Mouse (Mus musculus): ENCODE results near the gene E130309D02Rik. TPM values are rescaled to one million over a fixed set of nuclear protein-coding genes. Genes with fewer than 3 reads are reported as not detected.
A peak's percentile ranks its signal among the peaks of the same experiment; 100 is the strongest.

The E130309D02Rik gene
- polyA plus RNA-seq, 1 experiment: 22.3 TPM

DNA sequence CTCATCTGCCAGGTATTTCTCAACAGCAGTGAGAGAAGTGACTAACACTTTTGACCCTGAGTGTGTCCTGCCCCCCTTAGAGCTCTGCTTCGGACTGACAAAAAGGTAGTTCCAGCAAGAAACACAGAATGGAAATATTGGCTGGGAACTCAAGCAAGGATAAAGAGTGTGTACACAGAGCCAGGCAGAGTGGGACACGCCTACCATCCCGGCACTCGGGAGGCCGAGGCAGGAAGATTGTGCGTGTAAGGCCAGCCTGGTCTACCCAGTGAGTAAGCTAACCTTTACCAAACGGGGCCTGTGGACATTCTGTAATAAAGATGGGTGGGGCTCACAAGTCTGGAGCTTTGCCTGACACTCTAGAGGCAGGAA is 19.9 kb upstream of the E130309D02Rik start:
- Histone ChIP-seq H3K36me3 (ENCODE audit: control insufficient read depth, insufficient read depth, low read length, poor library complexity, severe bottlenecking) (no peaks in the 10 kb centered on the region), H3K27me3 (ENCODE audit: control insufficient read depth, insufficient read depth, low read length, poor library complexity, severe bottlenecking) (no peaks in the 10 kb centered on the region), H3K9ac (ENCODE audit: low read depth, poor library complexity, severe bottlenecking) (no peak overlapping the region), H3K9me3 (replicated peaks; ENCODE audit: control insufficient read depth, insufficient read depth, low read length, poor library complexity, severe bottlenecking) (no peaks in the 10 kb centered on the region), H3K4me1 (ENCODE audit: control insufficient read depth, insufficient read depth, low read length) (no peaks in the 10 kb centered on the region), H3K4me3 (ENCODE audit: low read depth, low read length) (no peak overlapping the region), H3K27ac (ENCODE audit: insufficient read depth, low read length) (no peak overlapping the region)
- no peak for TF ChIP-seq POLR2A (IDR thresholded peaks at IDR 0.05; ENCODE audit: insufficient read depth, low read length)
- TF ChIP-seq CTCF (IDR thresholded peaks at IDR 0.05; ENCODE audit: low read depth, low read length): no peak
- TF ChIP-seq EP300 (IDR thresholded peaks at IDR 0.05; ENCODE audit: insufficient read depth, low read depth, low read length): no peak

GRCm38 (mm10) chr5:143334418-143335088 is 19.4 kb upstream of the E130309D02Rik start:
- TF ChIP-seq EP300 (IDR thresholded peaks at IDR 0.05; ENCODE audit: insufficient read depth, low read depth, low read length) (no peak), CTCF (IDR thresholded peaks at IDR 0.05; ENCODE audit: low read depth, low read length) (no peak), POLR2A (IDR thresholded peaks at IDR 0.05; ENCODE audit: insufficient read depth, low read length) (no peak)
- H3K27ac ChIP-seq (ENCODE audit: insufficient read depth, low read length): no peak overlapping the region
- no peaks in the 10 kb centered on the region for H3K27me3 ChIP-seq (ENCODE audit: control insufficient read depth, insufficient read depth, low read length, poor library complexity, severe bottlenecking)
- H3K4me1 ChIP-seq (ENCODE audit: control insufficient read depth, insufficient read depth, low read length): no peaks in the 10 kb centered on the region
- H3K4me3 ChIP-seq (ENCODE audit: low read depth, low read length): no peak overlapping the region
- no peaks in the 10 kb centered on the region for H3K36me3 ChIP-seq (ENCODE audit: control insufficient read depth, insufficient read depth, low read length, poor library complexity, severe bottlenecking)
- no peaks in the 10 kb centered on the region for H3K9me3 ChIP-seq (replicated peaks; ENCODE audit: control insufficient read depth, insufficient read depth, low read length, poor library complexity, severe bottlenecking)
- H3K9ac ChIP-seq (ENCODE audit: low read depth, poor library complexity, severe bottlenecking): no peak overlapping the region

DNA sequence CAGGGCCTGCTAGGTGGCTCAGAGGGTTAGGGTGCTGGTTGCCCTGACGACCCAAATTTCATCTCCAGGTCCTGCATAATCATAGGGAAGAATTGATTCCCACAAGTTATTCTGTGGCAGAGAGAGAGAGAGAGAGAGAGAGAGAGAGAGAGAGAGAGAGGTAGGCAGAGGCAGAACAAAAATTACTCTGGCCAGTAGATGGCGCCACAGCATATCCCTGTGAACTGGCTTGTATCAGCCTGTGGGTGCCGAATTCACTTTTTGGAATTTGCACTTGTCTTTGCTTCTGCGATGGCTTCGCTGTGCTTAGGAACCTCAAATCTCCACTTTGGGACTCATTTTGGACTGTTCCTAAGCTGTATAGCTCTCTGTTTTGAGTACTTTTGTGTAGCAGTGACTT is 18.7 kb upstream of the E130309D02Rik start:
- no peak overlapping the region for H3K27ac ChIP-seq (ENCODE audit: insufficient read depth, low read length)
- H3K4me1 ChIP-seq (ENCODE audit: control insufficient read depth, insufficient read depth, low read length): no peaks in the 10 kb centered on the region
- no peaks in the 10 kb centered on the region for H3K9me3 ChIP-seq (replicated peaks; ENCODE audit: control insufficient read depth, insufficient read depth, low read length, poor library complexity, severe bottlenecking)
- no peaks in the 10 kb centered on the region for H3K27me3 ChIP-seq (ENCODE audit: control insufficient read depth, insufficient read depth, low read length, poor library complexity, severe bottlenecking)
- no peaks in the 10 kb centered on the region for H3K36me3 ChIP-seq (ENCODE audit: control insufficient read depth, insufficient read depth, low read length, poor library complexity, severe bottlenecking)
- H3K9ac ChIP-seq (ENCODE audit: low read depth, poor library complexity, severe bottlenecking): no peak overlapping the region
- no peak overlapping the region for H3K4me3 ChIP-seq (ENCODE audit: low read depth, low read length)
- TF ChIP-seq CTCF (IDR thresholded peaks at IDR 0.05; ENCODE audit: low read depth, low read length): peak; percentile 66
- no peak for TF ChIP-seq EP300 (IDR thresholded peaks at IDR 0.05; ENCODE audit: insufficient read depth, low read depth, low read length)

GRCm38 (mm10) chr5:143328690-143329495 is 13.7 kb upstream of the E130309D02Rik start, which contains the start of gene Zdhhc4:
TSS of gene Zdhhc4 (minus strand) at chr5:143329256.
- Histone ChIP-seq H3K9ac (ENCODE audit: low read depth, poor library complexity, severe bottlenecking) (peak within 1 kb of the TSS; percentile 93), H3K4me1 (ENCODE audit: control insufficient read depth, insufficient read depth, low read length) (no peaks in the 10 kb centered on the region), H3K27me3 (ENCODE audit: control insufficient read depth, insufficient read depth, low read length, poor library complexity, severe bottlenecking) (no peaks in the 10 kb centered on the region), H3K27ac (ENCODE audit: insufficient read depth, low read length) (no peak within 1 kb of the TSS), H3K36me3 (ENCODE audit: control insufficient read depth, insufficient read depth, low read length, poor library complexity, severe bottlenecking) (peaks cover 2% of the 10 kb centered on the region; the same call in 1 of the 2 replicates), H3K9me3 (replicated peaks; ENCODE audit: control insufficient read depth, insufficient read depth, low read length, poor library complexity, severe bottlenecking) (no peaks in the 10 kb centered on the region), H3K4me3 (ENCODE audit: low read depth, low read length) (peak within 1 kb of the TSS; percentile 100)
- TF ChIP-seq POLR2A (IDR thresholded peaks at IDR 0.05; ENCODE audit: insufficient read depth, low read length) (peak; percentile 12), EP300 (IDR thresholded peaks at IDR 0.05; ENCODE audit: insufficient read depth, low read depth, low read length) (no peak), CTCF (IDR thresholded peaks at IDR 0.05; ENCODE audit: low read depth, low read length) (no peak)

- Histone ChIP-seq H3K9me3 (replicated peaks; ENCODE audit: control insufficient read depth, insufficient read depth, low read length, poor library complexity, severe bottlenecking) (no peaks in the 10 kb centered on the region), H3K4me1 (ENCODE audit: control insufficient read depth, insufficient read depth, low read length) (no peaks in the 10 kb centered on the region), H3K27me3 (ENCODE audit: control insufficient read depth, insufficient read depth, low read length, poor library complexity, severe bottlenecking) (no peaks in the 10 kb centered on the region), H3K4me3 (ENCODE audit: low read depth, low read length) (no peak overlapping the region), H3K9ac (ENCODE audit: low read depth, poor library complexity, severe bottlenecking) (no peak overlapping the region), H3K27ac (ENCODE audit: insufficient read depth, low read length) (no peak overlapping the region), H3K36me3 (ENCODE audit: control insufficient read depth, insufficient read depth, low read length, poor library complexity, severe bottlenecking) (peaks cover 9% of the 10 kb centered on the region; the same call in 1 of the 2 replicates)
- TF ChIP-seq EP300 (IDR thresholded peaks at IDR 0.05; ENCODE audit: insufficient read depth, low read depth, low read length) (no peak), CTCF (IDR thresholded peaks at IDR 0.05; ENCODE audit: low read depth, low read length) (no peak), POLR2A (IDR thresholded peaks at IDR 0.05; ENCODE audit: insufficient read depth, low read length) (no peak)
These were observed 2.1 kb upstream of the E130309D02Rik start for GRCm38 (mm10) chr5:143317288-143317610.

Measured in ES-Bruce4 (cell line).